Mouse (Mus musculus): Measurements from ENCODE around the gene Tmem178.

- no peak for TF ChIP-seq CTCF (IDR thresholded peaks at IDR 0.05; ENCODE audit: borderline replicate concordance, insufficient read depth, low read depth, low read length)
- TF ChIP-seq POLR2A (IDR thresholded peaks at IDR 0.05; ENCODE audit: borderline replicate concordance, insufficient read depth, low read length), result no peak
These were observed 25.5 kb downstream of the Tmem178 start for GRCm38 (mm10) chr17:80969643-80970619.
